Mouse (Mus musculus): ENCODE data around the gene Apobec2. TPM values are rescaled to one million over a fixed set of nuclear protein-coding genes. Genes with fewer than 3 reads are reported as not detected.

The Apobec2 gene
- polyA plus RNA-seq, 1 experiment, result 122 TPM

GRCm38 (mm10) chr17:48404706-48405105 is 28.0 kb downstream of the Apobec2 start:
- no peak overlapping the region for H3K4me2 ChIP-seq (ENCODE audit: low read depth)
- TF ChIP-seq USF1 (IDR thresholded peaks at IDR 0.05; ENCODE audit: low read depth) (no peak), POLR2AphosphoS2 (IDR thresholded peaks at IDR 0.05; ENCODE audit: insufficient read length, low read depth) (no peak), E2F4 (IDR thresholded peaks at IDR 0.05; ENCODE audit: insufficient read depth) (no peak), CEBPB (IDR thresholded peaks at IDR 0.05; ENCODE audit: insufficient read depth, poor library complexity, severe bottlenecking) (no peak), TCF3 (IDR thresholded peaks at IDR 0.05; ENCODE audit: insufficient read length, low read depth) (no peak), SRF (IDR thresholded peaks at IDR 0.05; ENCODE audit: control insufficient read depth, insufficient read length, low read depth) (no peak), REST (IDR thresholded peaks at IDR 0.05; ENCODE audit: insufficient read depth, insufficient read length) (no peak), TCF12 (IDR thresholded peaks at IDR 0.05; ENCODE audit: insufficient read depth, poor library complexity, severe bottlenecking) (no peak), MYOD1 (IDR thresholded peaks at IDR 0.05; ENCODE audit: control insufficient read depth in 1 of 3, insufficient read length in 2 of 3, low read depth in 2 of 3) (no peak), MYOG (IDR thresholded peaks at IDR 0.05; ENCODE audit: control insufficient read depth in 1 of 3, insufficient read depth in 1 of 3, insufficient read length in 2 of 3, low read depth in 2 of 3) (no peak), POLR2A (IDR thresholded peaks at IDR 0.05; ENCODE audit: insufficient read length, low read depth) (no peak), MAX (IDR thresholded peaks at IDR 0.05; ENCODE audit: low read depth) (no peak)
- peaks cover 6% of the 10 kb centered on the region for H3K36me3 ChIP-seq (ENCODE audit: control insufficient read depth, insufficient read depth)
- H3K4me3 ChIP-seq, result no peak overlapping the region
- H3K27me3 ChIP-seq (ENCODE audit: control insufficient read depth, insufficient read depth, insufficient read length), result no peaks in the 10 kb centered on the region
- peaks cover 79% of the 10 kb centered on the region for H3K79me2 ChIP-seq (ENCODE audit: control insufficient read depth, insufficient read depth)
- no peak overlapping the region for H3ac ChIP-seq (ENCODE audit: control insufficient read depth, insufficient read length)

GRCm38 (mm10) chr17:48403848-48404247 is 28.9 kb downstream of the Apobec2 start:
- Histone ChIP-seq H3ac (ENCODE audit: control insufficient read depth, insufficient read length) (no peak overlapping the region), H3K79me2 (ENCODE audit: control insufficient read depth, insufficient read depth) (peaks cover 79% of the 10 kb centered on the region), H3K4me3 (no peak overlapping the region), H3K4me2 (ENCODE audit: low read depth) (no peak overlapping the region), H3K27me3 (ENCODE audit: control insufficient read depth, insufficient read depth, insufficient read length) (no peaks in the 10 kb centered on the region), H3K36me3 (ENCODE audit: control insufficient read depth, insufficient read depth) (peaks cover 6% of the 10 kb centered on the region)
- no peak for TF ChIP-seq MAX (IDR thresholded peaks at IDR 0.05; ENCODE audit: low read depth)
- TF ChIP-seq TCF3 (IDR thresholded peaks at IDR 0.05; ENCODE audit: insufficient read length, low read depth), result no peak
- TF ChIP-seq CEBPB (IDR thresholded peaks at IDR 0.05; ENCODE audit: insufficient read depth, poor library complexity, severe bottlenecking), result no peak
- no peak for TF ChIP-seq USF1 (IDR thresholded peaks at IDR 0.05; ENCODE audit: low read depth)
- TF ChIP-seq SRF (IDR thresholded peaks at IDR 0.05; ENCODE audit: control insufficient read depth, insufficient read length, low read depth), result no peak

- Histone ChIP-seq H3K4me3 (no peak overlapping the region), H3K79me2 (ENCODE audit: control insufficient read depth, insufficient read depth) (peaks cover 68% of the 10 kb centered on the region), H3K27me3 (ENCODE audit: control insufficient read depth, insufficient read depth, insufficient read length) (no peaks in the 10 kb centered on the region), H3K36me3 (ENCODE audit: control insufficient read depth, insufficient read depth) (peaks cover 6% of the 10 kb centered on the region), H3ac (ENCODE audit: control insufficient read depth, insufficient read length) (no peak overlapping the region), H3K4me2 (ENCODE audit: low read depth) (no peak overlapping the region)
- TF ChIP-seq SRF (IDR thresholded peaks at IDR 0.05; ENCODE audit: control insufficient read depth, insufficient read length, low read depth) (no peak), REST (IDR thresholded peaks at IDR 0.05; ENCODE audit: insufficient read depth, insufficient read length) (no peak), MYOG (IDR thresholded peaks at IDR 0.05; ENCODE audit: control insufficient read depth in 1 of 3, insufficient read depth in 1 of 3, insufficient read length in 2 of 3, low read depth in 2 of 3) (no peak), POLR2A (IDR thresholded peaks at IDR 0.05; ENCODE audit: insufficient read length, low read depth) (no peak), USF1 (IDR thresholded peaks at IDR 0.05; ENCODE audit: low read depth) (no peak), E2F4 (IDR thresholded peaks at IDR 0.05; ENCODE audit: insufficient read depth) (no peak), TCF3 (IDR thresholded peaks at IDR 0.05; ENCODE audit: insufficient read length, low read depth) (no peak), CEBPB (IDR thresholded peaks at IDR 0.05; ENCODE audit: insufficient read depth, poor library complexity, severe bottlenecking) (no peak), POLR2AphosphoS2 (IDR thresholded peaks at IDR 0.05; ENCODE audit: insufficient read length, low read depth) (no peak)
Observed at GRCm38 (mm10) chr17:48402751-48403150, 30.0 kb downstream of the Apobec2 start.

- Histone ChIP-seq H3K27me3 (ENCODE audit: control insufficient read depth, insufficient read depth, insufficient read length) (no peaks in the 10 kb centered on the region), H3ac (ENCODE audit: control insufficient read depth, insufficient read length) (no peak overlapping the region), H3K4me2 (ENCODE audit: low read depth) (no peak overlapping the region), H3K79me2 (ENCODE audit: control insufficient read depth, insufficient read depth) (peaks cover 58% of the 10 kb centered on the region), H3K4me3 (no peak overlapping the region), H3K36me3 (ENCODE audit: control insufficient read depth, insufficient read depth) (peaks cover 9% of the 10 kb centered on the region)
- TF ChIP-seq MAX (IDR thresholded peaks at IDR 0.05; ENCODE audit: low read depth), result no peak
- no peak for TF ChIP-seq E2F4 (IDR thresholded peaks at IDR 0.05; ENCODE audit: insufficient read depth)
- TF ChIP-seq SRF (IDR thresholded peaks at IDR 0.05; ENCODE audit: control insufficient read depth, insufficient read length, low read depth), result no peak
- no peak for TF ChIP-seq REST (IDR thresholded peaks at IDR 0.05; ENCODE audit: insufficient read depth, insufficient read length)
- TF ChIP-seq MYOG (IDR thresholded peaks at IDR 0.05; ENCODE audit: control insufficient read depth in 1 of 3, insufficient read depth in 1 of 3, insufficient read length in 2 of 3, low read depth in 2 of 3), result no peak
- TF ChIP-seq CEBPB (IDR thresholded peaks at IDR 0.05; ENCODE audit: insufficient read depth, poor library complexity, severe bottlenecking), result no peak
- no peak for TF ChIP-seq MYOD1 (IDR thresholded peaks at IDR 0.05; ENCODE audit: control insufficient read depth in 1 of 3, insufficient read length in 2 of 3, low read depth in 2 of 3)
- TF ChIP-seq POLR2A (IDR thresholded peaks at IDR 0.05; ENCODE audit: insufficient read length, low read depth), result no peak
- no peak for TF ChIP-seq USF1 (IDR thresholded peaks at IDR 0.05; ENCODE audit: low read depth)
Observed at GRCm38 (mm10) chr17:48401710-48402109, 31.0 kb downstream of the Apobec2 start.

- H3ac ChIP-seq (ENCODE audit: control insufficient read depth, insufficient read length), result no peak overlapping the region
- no peak for TF ChIP-seq MYOD1 (IDR thresholded peaks at IDR 0.05; ENCODE audit: control insufficient read depth in 1 of 3, insufficient read length in 2 of 3, low read depth in 2 of 3)
- no peak for TF ChIP-seq POLR2A (IDR thresholded peaks at IDR 0.05; ENCODE audit: insufficient read length, low read depth)
- TF ChIP-seq TCF3 (IDR thresholded peaks at IDR 0.05; ENCODE audit: insufficient read length, low read depth), result no peak
- no peak for TF ChIP-seq TCF12 (IDR thresholded peaks at IDR 0.05; ENCODE audit: insufficient read depth, poor library complexity, severe bottlenecking)
- no peak for TF ChIP-seq CEBPB (IDR thresholded peaks at IDR 0.05; ENCODE audit: insufficient read depth, poor library complexity, severe bottlenecking)
- TF ChIP-seq MYOG (IDR thresholded peaks at IDR 0.05; ENCODE audit: control insufficient read depth in 1 of 3, insufficient read depth in 1 of 3, insufficient read length in 2 of 3, low read depth in 2 of 3), result no peak
- no peak for TF ChIP-seq USF1 (IDR thresholded peaks at IDR 0.05; ENCODE audit: low read depth)
- TF ChIP-seq MAX (IDR thresholded peaks at IDR 0.05; ENCODE audit: low read depth), result no peak
- no peak for TF ChIP-seq REST (IDR thresholded peaks at IDR 0.05; ENCODE audit: insufficient read depth, insufficient read length)
- TF ChIP-seq E2F4 (IDR thresholded peaks at IDR 0.05; ENCODE audit: insufficient read depth), result no peak
- TF ChIP-seq POLR2AphosphoS2 (IDR thresholded peaks at IDR 0.05; ENCODE audit: insufficient read length, low read depth), result no peak
- no peak for TF ChIP-seq SRF (IDR thresholded peaks at IDR 0.05; ENCODE audit: control insufficient read depth, insufficient read length, low read depth)
- H3K36me3 ChIP-seq (ENCODE audit: control insufficient read depth, insufficient read depth), result peaks cover 70% of the 10 kb centered on the region
- no peaks in the 10 kb centered on the region for H3K79me2 ChIP-seq (ENCODE audit: control insufficient read depth, insufficient read depth)
- no peak overlapping the region for H3K4me3 ChIP-seq
- no peak overlapping the region for H3K4me2 ChIP-seq (ENCODE audit: low read depth)
- no peaks in the 10 kb centered on the region for H3K27me3 ChIP-seq (ENCODE audit: control insufficient read depth, insufficient read depth, insufficient read length)
Observed at GRCm38 (mm10) chr17:48392616-48393015, 40.1 kb downstream of the Apobec2 start.

All from myocyte (in vitro differentiated cells).